Mouse (Mus musculus) C2C12 (cell line): ENCODE data around the gene Ube3c.

Source experiments
- CTCF ChIP-seq: IDR thresholded peaks from one replicate; pipeline ENCODE4 v1.5.1; 2011; ENCODE audit not compliant: control insufficient read depth, insufficient read depth, insufficient read length
- FOSL1 ChIP-seq: IDR thresholded peaks from one replicate; pipeline ENCODE4 v1.8.0; 2011; ENCODE audit warnings: mild to moderate bottlenecking, low read length; ENCODE audit not compliant: poor library complexity, insufficient read depth, severe bottlenecking
- MAX ChIP-seq: IDR thresholded peaks from one replicate; pipeline ENCODE4 v1.6.1; 2011; ENCODE audit warnings: mild to moderate bottlenecking, control low read depth
- USF1 ChIP-seq: IDR thresholded peaks from one replicate; pipeline ENCODE4 v1.6.1; 2011; ENCODE audit warnings: low read depth, mild to moderate bottlenecking, control low read depth, moderate library complexity

DNA sequence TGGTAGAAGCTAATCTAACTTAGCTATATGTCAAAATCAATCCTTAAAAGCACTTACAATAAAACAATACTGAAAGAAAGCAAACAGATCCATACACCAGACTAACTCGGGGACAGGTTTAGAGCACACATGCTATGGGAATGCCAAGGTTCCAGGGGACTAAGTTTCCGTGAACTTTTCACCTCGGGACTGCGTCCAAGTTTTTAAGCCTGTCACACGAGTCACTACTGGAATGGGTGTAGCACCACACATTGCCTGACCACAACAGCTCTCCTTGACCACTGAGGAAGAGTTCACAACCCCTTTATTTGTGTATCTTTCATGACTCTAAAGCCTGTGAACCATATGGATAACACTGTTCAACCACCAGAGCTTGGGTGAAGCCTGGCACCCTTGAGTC is 8.9 kb upstream of the Ube3c start:
- TF ChIP-seq CTCF (no peak), FOSL1 (no peak), USF1 (no peak), MAX (no peak)
